Mouse (Mus musculus) G1E-ER4 (cell line): Measurements from ENCODE around the gene Fzd2. TPM values are rescaled to one million over a fixed set of nuclear protein-coding genes. Genes with fewer than 3 reads are reported as not detected.

ENCODE experiments used
- GATA1 ChIP-seq: IDR thresholded peaks from one replicate; pipeline ENCODE4 v1.8.0; 2012; ENCODE audit warnings: low read length, inconsistent platforms
- polyA plus RNA-seq: library from polyadenylated mRNA; stranded (reverse); fragments of >175 nt; gene quantifications from 2 replicates; pipeline ENCODE4 v1.2.3, GENCODE M21; 2012

The Fzd2 gene
- polyA plus RNA-seq, 1 experiment, result not detected

DNA sequence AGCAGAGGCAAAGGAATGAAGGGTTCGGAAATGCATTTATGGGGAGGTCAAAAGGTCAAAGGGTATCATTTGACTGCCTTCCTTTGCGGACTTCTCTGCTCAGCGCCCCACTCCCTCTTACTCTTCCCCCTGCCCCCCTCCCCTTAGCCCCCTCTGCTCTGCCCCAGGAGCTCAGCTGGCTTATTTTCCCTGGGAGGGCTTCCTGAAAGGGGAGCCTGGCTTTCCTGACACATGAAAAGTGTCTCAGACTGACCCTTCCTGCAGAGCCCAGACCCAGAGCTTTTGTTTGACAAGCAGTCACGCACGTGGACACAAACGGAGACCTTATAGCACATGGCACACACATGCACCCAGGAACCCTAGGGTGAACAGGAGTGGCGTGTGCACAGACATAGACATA is 26.5 kb downstream of the Fzd2 start:
- TF ChIP-seq GATA1, result no peak

DNA sequence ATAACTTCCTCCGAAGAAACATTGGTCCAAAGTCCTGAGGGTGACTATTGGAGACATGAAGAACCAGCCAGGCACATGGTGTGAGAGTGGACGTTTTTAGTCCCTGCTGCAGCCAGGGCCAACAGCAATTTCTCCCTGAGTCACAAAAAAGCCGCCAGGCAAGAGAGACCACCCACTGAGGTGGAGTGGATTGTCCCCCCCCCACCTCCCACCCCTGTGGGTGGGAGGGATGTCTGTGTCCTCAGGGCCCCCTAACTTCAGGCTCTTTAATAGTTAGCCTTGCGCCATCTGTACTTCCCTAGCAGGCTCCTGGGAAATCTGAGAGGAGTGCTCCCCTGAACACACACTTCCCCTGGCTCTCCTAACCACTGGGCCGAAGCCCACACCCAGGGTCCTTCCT is 27.0 kb downstream of the Fzd2 start:
- TF ChIP-seq GATA1, result no peak

DNA sequence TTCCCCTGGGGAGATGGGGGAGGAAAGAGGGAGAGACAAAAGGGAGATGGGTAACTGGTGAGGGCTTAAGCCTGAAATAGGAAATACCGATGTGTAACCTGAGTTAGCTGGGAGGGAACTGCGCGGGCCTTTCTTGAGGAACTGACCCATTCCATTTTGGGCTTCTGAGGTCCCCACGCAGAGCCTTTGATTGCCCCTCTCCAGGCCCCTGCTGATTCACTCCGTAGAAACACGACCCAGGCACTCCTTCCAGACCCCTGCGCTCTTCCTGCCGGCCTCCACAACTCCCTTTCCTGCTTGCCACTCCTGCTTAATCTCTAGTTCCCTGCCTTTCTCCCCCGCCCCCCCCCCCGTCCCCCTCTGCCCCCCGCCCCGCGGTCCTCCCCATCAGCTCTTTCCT is 28.5 kb downstream of the Fzd2 start:
- TF ChIP-seq GATA1, result no peak

DNA sequence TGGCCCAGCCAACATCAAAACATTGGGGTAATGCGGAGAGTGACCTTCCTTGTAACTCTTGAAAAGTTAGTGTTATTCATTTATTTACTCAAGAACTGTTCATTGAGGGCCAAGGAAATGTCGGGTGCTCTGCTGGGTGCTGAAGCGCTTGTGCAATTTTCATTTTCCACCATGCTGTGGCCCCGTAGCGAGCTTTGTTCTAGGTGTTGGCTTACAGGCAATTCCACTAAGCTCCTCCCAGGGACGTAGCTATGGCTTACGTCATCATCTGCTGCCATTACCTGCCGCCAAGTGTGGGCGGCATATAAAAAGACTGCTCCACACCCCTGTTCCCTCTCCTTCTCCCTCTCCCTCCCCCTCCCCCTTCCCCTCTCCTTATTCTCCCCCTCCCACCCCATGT is 29.2 kb downstream of the Fzd2 start:
- no peak for TF ChIP-seq GATA1

DNA sequence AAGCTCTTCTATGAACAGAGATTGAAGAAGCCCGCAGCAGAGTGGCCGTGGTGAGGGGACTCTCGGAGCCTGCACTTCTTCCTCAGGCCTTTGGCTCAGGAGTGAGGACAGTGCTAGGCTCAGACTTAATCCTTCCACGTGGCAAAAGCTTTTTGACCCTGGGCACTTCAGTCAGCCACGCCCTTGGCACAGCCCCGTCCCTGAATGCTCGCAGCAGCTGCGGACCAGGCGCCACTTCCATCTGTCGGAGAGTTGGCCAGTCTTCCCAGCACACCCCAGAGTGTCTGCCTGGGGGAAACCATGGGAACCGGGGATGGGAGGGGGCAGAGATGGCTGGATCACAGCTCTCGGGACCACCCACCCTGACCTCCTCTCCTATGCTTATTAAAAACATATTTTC is 32.7 kb downstream of the Fzd2 start:
- no peak for TF ChIP-seq GATA1

DNA sequence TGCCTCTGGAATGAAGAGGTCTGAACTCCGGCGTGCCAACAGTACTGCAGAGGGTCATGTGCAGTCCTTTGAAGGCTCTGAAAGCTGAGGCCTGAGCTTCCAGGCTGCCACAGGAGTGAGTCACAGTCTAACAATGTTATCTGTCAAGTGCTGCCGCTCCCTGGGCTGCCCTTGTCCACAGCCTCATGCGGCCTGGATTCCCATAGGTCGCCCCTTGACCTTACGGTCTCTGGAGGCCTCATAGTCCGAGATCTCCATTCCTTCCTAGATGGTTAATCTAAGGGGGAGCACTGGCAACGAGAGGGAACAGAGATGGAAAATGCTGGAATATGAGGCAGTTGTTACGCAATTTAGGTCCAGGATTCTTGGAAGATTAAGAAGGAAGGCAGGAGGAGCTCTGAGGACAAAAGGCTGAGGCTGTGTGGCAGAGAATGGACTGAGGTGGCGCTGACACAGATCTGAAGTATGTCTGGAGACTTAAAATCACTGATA is 39.7 kb downstream of the Fzd2 start:
- no peak for TF ChIP-seq GATA1

DNA sequence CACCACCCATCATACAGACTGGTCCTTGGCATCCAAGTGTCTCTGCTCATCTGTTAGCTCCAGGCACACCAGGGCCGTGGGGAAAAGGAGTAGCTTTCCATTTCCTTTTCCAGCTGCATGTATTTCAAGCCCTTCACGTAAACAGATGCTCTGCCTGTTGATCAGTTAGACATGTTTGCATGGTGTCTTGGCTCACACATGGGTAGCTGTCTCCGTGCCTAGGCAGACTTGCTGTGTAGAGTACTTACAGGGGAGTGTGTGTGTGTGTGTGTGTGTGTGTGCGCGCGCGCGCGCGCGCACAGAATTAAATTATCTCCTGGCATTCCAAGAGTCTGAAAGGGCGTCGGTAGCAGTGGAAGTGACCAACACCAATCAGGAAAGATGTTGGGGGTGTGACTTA is 42.0 kb downstream of the Fzd2 start:
- no peak for TF ChIP-seq GATA1

DNA sequence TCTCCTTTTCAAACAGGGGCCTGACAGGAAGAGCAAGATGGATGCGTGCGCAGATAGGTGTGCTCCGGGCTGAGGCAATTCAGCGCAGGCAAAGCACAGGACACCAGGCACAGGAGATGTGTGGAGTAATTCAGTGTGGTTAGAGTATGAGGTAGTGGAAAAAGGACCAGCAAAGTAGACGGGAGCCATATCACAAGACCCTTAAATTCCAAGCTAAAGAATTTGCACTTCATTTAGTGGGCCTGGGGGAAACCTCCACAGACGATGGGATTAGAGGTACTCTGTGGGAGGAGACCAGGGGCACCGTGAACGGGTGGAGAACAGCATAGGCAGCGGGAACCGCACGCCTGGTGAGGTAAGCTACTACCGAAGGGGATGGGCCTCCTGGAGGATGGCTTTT is 43.7 kb downstream of the Fzd2 start:
- no peak for TF ChIP-seq GATA1

DNA sequence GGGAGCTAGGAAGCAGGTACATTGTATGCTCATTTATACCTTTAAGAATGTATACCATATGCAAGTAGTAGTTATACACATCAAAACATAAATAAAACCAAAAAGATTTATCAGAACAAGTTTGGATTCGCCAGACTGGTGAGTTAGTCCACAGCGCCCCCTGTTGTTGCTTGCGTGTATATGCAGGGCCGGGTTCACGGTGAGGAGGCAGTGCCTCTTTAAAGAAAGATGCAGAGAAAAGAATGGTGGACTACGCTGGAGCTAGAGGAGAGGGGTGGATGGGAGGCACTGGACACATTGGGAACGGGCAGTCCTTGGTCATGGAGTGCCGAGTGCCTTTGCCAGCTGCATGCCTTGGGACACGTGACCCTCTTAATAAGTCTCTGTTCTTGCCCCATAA is 47.2 kb downstream of the Fzd2 start:
- no peak for TF ChIP-seq GATA1

DNA sequence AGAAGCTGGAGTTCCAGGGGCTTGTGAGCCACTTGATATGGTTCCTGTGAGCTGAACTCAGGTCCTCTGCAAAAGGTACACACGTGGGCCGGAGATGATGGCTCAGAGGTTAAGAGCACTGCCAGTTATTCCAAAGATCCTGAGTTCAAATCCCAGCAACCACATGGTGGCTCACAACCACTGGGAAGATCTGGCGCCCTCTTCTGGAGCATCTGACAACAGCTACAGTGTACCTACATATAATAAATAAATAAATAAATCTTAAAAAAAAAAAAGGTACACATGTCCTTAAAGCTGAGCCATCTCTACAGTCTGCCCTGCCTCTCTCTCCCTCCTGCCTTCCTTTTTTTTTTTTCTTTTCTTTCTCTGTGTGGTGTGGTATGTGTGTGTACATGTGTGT is 48.6 kb downstream of the Fzd2 start:
- TF ChIP-seq GATA1, result no peak

DNA sequence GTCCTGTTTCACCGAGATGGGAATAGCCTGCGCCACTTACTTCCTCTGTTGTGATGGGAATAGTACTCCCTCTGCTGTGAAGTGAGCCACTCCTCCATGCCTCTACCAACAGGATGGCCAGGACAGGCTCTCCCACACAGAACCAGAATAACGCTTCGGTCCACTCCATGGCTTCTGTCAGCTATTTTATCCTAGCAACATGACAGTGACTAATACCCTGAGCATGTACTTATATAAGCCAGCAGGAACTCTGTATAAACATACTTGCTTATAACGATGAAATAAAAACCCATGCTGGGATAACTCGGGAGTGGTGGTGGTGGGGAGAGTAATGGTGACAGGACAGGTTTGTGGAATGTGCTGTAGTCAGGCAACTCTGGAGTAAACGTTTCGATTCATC is 51.7 kb downstream of the Fzd2 start:
- no peak for TF ChIP-seq GATA1

DNA sequence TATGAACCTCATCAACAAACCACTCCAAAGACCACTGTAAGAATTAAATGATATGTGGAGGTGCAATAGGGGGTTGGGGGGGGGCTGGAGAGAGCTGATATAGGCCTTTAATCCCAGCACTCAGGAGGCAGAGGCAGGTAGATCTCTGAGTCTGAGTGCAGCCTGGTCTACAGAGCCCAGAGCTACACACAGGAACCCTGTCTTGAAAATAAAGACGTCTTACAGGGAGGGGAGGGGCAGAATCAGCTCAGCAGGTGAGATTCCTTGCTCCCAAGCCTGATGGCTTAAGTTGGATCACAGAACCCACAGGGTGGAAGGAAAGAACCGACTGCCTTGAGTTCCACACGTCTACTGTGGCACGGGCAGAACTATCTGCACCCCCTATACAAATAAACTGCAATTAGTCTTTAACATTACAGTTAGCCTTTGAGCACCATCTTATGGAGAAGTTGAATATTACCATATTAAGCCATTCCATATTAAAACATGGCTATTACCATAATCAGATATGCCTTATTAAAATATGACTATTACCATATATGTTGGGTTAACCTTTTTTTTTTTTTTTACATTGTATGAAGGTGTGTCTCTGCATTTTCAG is 52.2 kb downstream of the Fzd2 start:
- no peak for TF ChIP-seq GATA1

DNA sequence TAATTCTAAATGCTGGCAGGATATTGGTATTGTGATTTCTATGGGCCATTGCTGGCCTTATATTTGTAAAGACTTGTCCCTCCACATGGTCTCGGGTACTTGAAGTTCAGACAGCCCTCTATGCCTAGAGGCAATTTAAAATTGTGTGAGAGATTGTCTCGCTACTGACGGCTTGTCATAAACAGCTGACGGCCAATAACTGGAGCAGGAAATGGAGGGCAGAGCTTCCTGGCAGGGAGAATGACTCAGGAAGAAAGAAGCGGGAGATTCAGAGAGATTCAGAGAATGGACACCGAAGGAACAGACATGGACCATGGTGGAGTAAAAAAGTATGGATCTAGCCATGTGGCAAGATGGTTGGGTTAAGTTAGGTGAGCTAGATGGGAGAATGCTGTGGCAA is 52.7 kb downstream of the Fzd2 start:
- TF ChIP-seq GATA1, result no peak

Other genes starting within 250 kb of the Fzd2 start
- gene Slc4a1, start 238.2 kb upstream of the Fzd2 start, polyA plus RNA-seq, result 7.0 and 10.8 TPM in 2 replicates
- gene Rundc3a, start 211.0 kb upstream of the Fzd2 start, polyA plus RNA-seq, result not detected in 2 replicates
- 260 and 309 TPM in 2 replicates for gene Slc25a39, start 196.4 kb upstream of the Fzd2 start, polyA plus RNA-seq
- gene Grn, start 174.1 kb upstream of the Fzd2 start, polyA plus RNA-seq, result 13.2 and 18.9 TPM in 2 replicates
- 0.23 and 0.30 TPM in 2 replicates for gene Fam171a2, start 156.7 kb upstream of the Fzd2 start, polyA plus RNA-seq
- gene Itga2b, start 134.3 kb upstream of the Fzd2 start, polyA plus RNA-seq, result 18.0 and 29.0 TPM in 2 replicates
- 11.5 and 15.9 TPM in 2 replicates for gene Gpatch8, start 48.0 kb upstream of the Fzd2 start, polyA plus RNA-seq
- not detected in 2 replicates for gene Gm11627, start 24.9 kb upstream of the Fzd2 start, polyA plus RNA-seq
- gene Meioc, start 59.3 kb downstream of the Fzd2 start, polyA plus RNA-seq, result not detected in 2 replicates
- 8.3 and 11.0 TPM in 2 replicates for gene Ccdc43, start 93.4 kb downstream of the Fzd2 start, polyA plus RNA-seq
- not detected in 2 replicates for gene Adam11, start 157.0 kb downstream of the Fzd2 start, polyA plus RNA-seq
- not detected in 2 replicates for gene Gjc1, start 215.3 kb downstream of the Fzd2 start, polyA plus RNA-seq
- gene Higd1b, start 231.5 kb downstream of the Fzd2 start, polyA plus RNA-seq, result not detected in 2 replicates